Mouse (Mus musculus): ENCODE results near the gene Zranb1.

Zranb1 gene

GRCm38 (mm10) chr7:132927201-132927600, 3.7 kb upstream of the Zranb1 start:
- DNase-seq (ENCODE audit: low spot score in 2 of 2): no peak

GRCm38 (mm10) chr7:132930055-132930454, 887 bp upstream of the Zranb1 start:
- DNase-seq (ENCODE audit: low spot score in 2 of 2): no peak

GRCm38 (mm10) chr7:132931560-132932351, 814 bp downstream of the Zranb1 start:
- peak in 1 of 2 experiments; percentile 14 for DNase-seq (ENCODE audit: low spot score in 2 of 2)

GRCm38 (mm10) chr7:132933331-132933730, 2.4 kb downstream of the Zranb1 start:
- DNase-seq (ENCODE audit: low spot score in 2 of 2): no peak

- DNase-seq (ENCODE audit: low spot score in 2 of 2): no peak
These were observed 3.8 kb downstream of the Zranb1 start for GRCm38 (mm10) chr7:132934743-132935142.

- no peak for DNase-seq (ENCODE audit: low spot score in 2 of 2)
These were observed 8.2 kb downstream of the Zranb1 start for GRCm38 (mm10) chr7:132939118-132939517.

GRCm38 (mm10) chr7:132940569-132940968, 9.6 kb downstream of the Zranb1 start:
- DNase-seq (ENCODE audit: low spot score in 2 of 2): no peak

- no peak for DNase-seq (ENCODE audit: low spot score in 2 of 2)
These were observed 19.0 kb downstream of the Zranb1 start for GRCm38 (mm10) chr7:132949968-132950367.

- DNase-seq (ENCODE audit: low spot score in 2 of 2): no peak
These were observed 19.7 kb downstream of the Zranb1 start for GRCm38 (mm10) chr7:132950613-132951012.

GRCm38 (mm10) chr7:132964395-132964794, 33.5 kb downstream of the Zranb1 start:
- DNase-seq (ENCODE audit: low spot score in 2 of 2): no peak

GRCm38 (mm10) chr7:132965707-132966106, 34.8 kb downstream of the Zranb1 start:
- no peak for DNase-seq (ENCODE audit: low spot score in 2 of 2)

- no peak for DNase-seq (ENCODE audit: low spot score in 2 of 2)
These were observed 41.1 kb downstream of the Zranb1 start for GRCm38 (mm10) chr7:132972079-132972478.

- DNase-seq (ENCODE audit: low spot score in 2 of 2): no peak
These were observed 45.1 kb downstream of the Zranb1 start for GRCm38 (mm10) chr7:132976079-132976478.

GRCm38 (mm10) chr7:132977981-132978380, 47.0 kb downstream of the Zranb1 start:
- DNase-seq (ENCODE audit: low spot score in 2 of 2): no peak

GRCm38 (mm10) chr7:132982639-132983038, 51.7 kb downstream of the Zranb1 start:
- DNase-seq (ENCODE audit: low spot score in 2 of 2): no peak

- DNase-seq (ENCODE audit: low spot score in 2 of 2): no peak
These were observed 58.9 kb downstream of the Zranb1 start for GRCm38 (mm10) chr7:132989839-132990238.

GRCm38 (mm10) chr7:132991240-132991900, 60.4 kb downstream of the Zranb1 start:
- DNase-seq (ENCODE audit: low spot score in 2 of 2): no peak

- DNase-seq (ENCODE audit: low spot score in 2 of 2): no peak
These were observed 62.1 kb downstream of the Zranb1 start for GRCm38 (mm10) chr7:132992967-132993615.

GRCm38 (mm10) chr7:132994120-132994519, 63.2 kb downstream of the Zranb1 start:
- no peak for DNase-seq (ENCODE audit: low spot score in 2 of 2)

- DNase-seq (ENCODE audit: low spot score in 2 of 2): no peak
These were observed 63.8 kb downstream of the Zranb1 start for GRCm38 (mm10) chr7:132994628-132995191.

- no peak for DNase-seq (ENCODE audit: low spot score in 2 of 2)
These were observed 65.4 kb downstream of the Zranb1 start for GRCm38 (mm10) chr7:132996391-132996790.

GRCm38 (mm10) chr7:132998639-132999038, 67.7 kb downstream of the Zranb1 start:
- no peak for DNase-seq (ENCODE audit: low spot score in 2 of 2)
